Mouse (Mus musculus) stomach, postnatal 0 days (tissue): ENCODE results near the gene Sh2d4b.

ENCODE experiments used
- CTCF ChIP-seq: IDR thresholded peaks from 2 replicates; pipeline ENCODE4 v1.5.1; 2016; ENCODE audit warnings: antibody characterized with exemption, low read depth, mild to moderate bottlenecking, moderate library complexity
- EP300 ChIP-seq: optimal IDR thresholded peaks from 2 replicates; pipeline ENCODE3; 2016; ENCODE audit warnings: antibody characterized with exemption

DNA sequence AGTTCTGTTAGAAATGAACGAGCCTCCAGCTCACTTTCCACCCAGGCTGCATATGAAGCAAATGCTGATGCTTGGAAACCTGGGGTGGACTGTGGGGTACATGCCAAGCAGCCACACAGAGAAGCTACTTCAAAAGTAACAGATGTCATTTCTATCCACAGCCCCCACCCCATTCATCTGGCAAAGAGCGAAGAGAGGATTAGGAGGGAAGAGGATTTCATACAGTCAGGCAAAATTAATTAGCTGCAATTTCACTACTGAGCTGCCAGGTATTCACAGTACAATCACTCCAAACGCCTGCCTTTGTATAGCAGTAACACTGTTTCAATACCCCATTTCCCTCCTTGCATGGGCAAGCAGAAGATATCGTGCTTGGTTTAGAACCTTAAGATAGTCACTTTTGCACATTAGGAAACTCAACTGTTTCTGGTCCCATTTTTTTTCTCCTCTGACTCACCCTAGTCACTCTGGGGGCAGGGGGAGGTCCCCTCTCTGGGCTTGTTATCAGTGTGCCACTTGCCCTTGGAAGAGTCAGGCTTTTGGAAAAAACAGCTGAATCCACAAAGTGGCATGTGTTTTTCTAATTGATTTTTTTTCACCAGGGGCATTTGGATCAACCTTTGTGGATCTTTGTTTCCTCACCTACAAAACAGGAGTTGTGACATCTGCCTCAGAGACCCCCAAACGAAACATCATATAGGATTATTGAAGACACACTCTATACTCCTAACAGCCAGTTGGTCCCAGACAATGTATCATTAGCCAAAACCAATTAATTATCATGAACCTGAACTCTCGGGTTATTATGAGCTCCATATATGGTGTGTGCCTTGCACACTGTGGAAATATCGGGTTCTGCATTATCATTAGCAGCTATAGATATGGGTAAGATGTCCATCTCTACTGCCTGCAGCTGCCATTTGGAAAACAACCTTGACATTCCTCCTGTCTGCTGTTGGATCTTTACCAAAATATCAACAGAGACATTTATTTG, 123.7 kb downstream of the Sh2d4b start:
- TF ChIP-seq CTCF (no peak), EP300 (no peak)
